Mouse (Mus musculus) testis, adult 2 months (tissue): Measurements from ENCODE around the gene Hspa4.

Source experiments
- CTCF ChIP-seq: fragments of 200-500 bp; IDR thresholded peaks from 2 replicates; pipeline ENCODE4 v1.5.1; 2012; ENCODE audit warnings: low read depth, mild to moderate bottlenecking, inconsistent platforms, low read length, moderate library complexity; ENCODE audit not compliant: control insufficient read depth, insufficient read depth, insufficient replicate concordance
- POLR2A ChIP-seq: fragments of 200-500 bp; IDR thresholded peaks from 2 replicates; pipeline ENCODE4 v1.6.1; 2012; ENCODE audit warnings: low read depth, mild to moderate bottlenecking, inconsistent platforms, low read length, moderate library complexity; ENCODE audit not compliant: control insufficient read depth

DNA sequence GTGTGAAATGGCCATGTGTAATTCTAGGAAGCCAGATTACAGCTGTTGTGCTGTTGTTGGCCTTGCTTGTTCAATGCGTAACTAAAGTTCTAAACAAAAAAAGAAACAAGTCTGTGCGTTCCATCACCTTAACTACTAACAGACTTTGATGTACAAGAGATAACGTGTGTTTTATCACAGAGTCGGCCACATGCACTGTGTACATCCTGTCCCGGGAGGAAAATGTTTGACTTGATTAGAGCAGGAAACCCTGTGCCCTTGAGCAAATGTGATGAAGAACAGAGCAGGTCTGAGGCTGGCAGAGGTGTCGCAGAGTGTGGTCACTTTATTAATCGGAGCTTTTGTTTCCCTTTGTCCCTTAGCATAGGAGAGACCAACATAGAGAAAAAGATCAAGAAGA lies 30.1 kb upstream of the Hspa4 start:
- TF ChIP-seq CTCF (no peak), POLR2A (no peak)
